Mouse (Mus musculus): Measurements from ENCODE around the gene Gemin2.

- TF ChIP-seq HCFC1 (IDR thresholded peaks at IDR 0.05; ENCODE audit: borderline replicate concordance, insufficient read depth, low read length) (no peak), ZNF384 (IDR thresholded peaks at IDR 0.05; ENCODE audit: low read depth, low read length) (no peak)
Measured at GRCm38 (mm10) chr12:59053166-59053565, 40.0 kb downstream of the Gemin2 start.
